Comparison of ENCODE assay signal across 24 mouse cellular contexts in the genomic region with DNA sequence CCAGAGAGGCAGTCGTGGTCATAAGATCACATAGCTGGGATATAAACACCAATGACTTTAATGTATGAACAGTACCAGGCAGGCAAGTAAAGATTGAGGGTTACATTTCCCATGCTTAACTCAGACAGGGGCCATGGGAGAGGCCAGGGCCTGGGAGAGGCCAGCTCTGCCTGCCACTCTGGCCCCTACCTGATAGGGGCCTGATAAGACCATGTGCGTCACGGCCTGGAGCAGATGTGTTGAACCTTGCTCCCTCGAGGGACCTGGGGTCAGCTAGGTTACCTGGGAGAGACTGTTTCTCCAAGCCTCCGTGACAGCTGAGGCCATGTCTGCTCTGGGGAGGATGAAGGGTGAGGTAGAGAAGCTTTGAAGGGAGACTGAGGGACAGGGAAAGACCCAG. TPM values are rescaled to one million over a fixed set of nuclear protein-coding genes. Genes with fewer than 3 reads are reported as not detected.
"Had no signal": no experiment of that assay in that cellular context is flagged by ENCODE, and none has a peak within 500 bp of the region (broad histone marks: within the 10 kb centered on the region; RNA-seq: fewer than 3 reads in every experiment).

No protein-coding gene starts in this region.

- H3K27ac ChIP-seq: kidney, postnatal 0 days; liver, embryonic 14.5 days; midbrain, embryonic 10.5 days; midbrain, embryonic 13.5 days had no signal

- H3K9me3 ChIP-seq: megakaryocyte, embryonic 14.5 days; midbrain, embryonic 10.5 days; midbrain, embryonic 13.5 days had no signal

- ATAC-seq: liver, postnatal 0 days; lung, postnatal 0 days; midbrain, embryonic 13.5 days; midbrain, embryonic 16.5 days had no signal

- H3K4me2 ChIP-seq: lung, embryonic 14.5 days; midbrain, embryonic 13.5 days had no signal

- H3K9ac ChIP-seq: liver, embryonic 14.5 days; liver, postnatal 0 days; lung, embryonic 14.5 days; midbrain, embryonic 13.5 days had no signal

- DNase-seq: kidney, adult 2 months; kidney, postnatal 25 days; liver, postnatal 0 days; lung, embryonic 14.5 days; thymus, adult 2 months; thymus, postnatal 25 days had no signal

- H3K36me3 ChIP-seq: midbrain, embryonic 10.5 days; midbrain, embryonic 13.5 days had no signal

- H3K4me3 ChIP-seq: megakaryocyte, embryonic 14.5 days; midbrain, embryonic 10.5 days; midbrain, embryonic 13.5 days had no signal

RNA-seq across cellular contexts. Expression of a gene that starts 2.6 kb away (rescaled TPM):
- polyA plus RNA-seq: lung, embryonic 14.5 days; lung, postnatal 0 days; neural tube, embryonic 11.5 days had no signal

RNA-seq across cellular contexts. Expression of a gene that starts 17.2 kb away (rescaled TPM):
- total RNA-seq: left cerebral cortex, postnatal 36 days; liver, adult 2 months had no signal
- polyA plus RNA-seq: intestine, embryonic 14.5 days; kidney, adult 2 months; kidney, embryonic 14.5 days; kidney, postnatal 0 days; large intestine, adult 2 months; limb, embryonic 11.5 days; limb, embryonic 14.5 days; liver, adult 2 months; liver, embryonic 14.5 days; liver, postnatal 0 days; lung, embryonic 14.5 days; midbrain, embryonic 10.5 days; midbrain, embryonic 13.5 days; neural tube, embryonic 11.5 days; small intestine, adult 2 months; spleen, adult 2 months; stomach, embryonic 16.5 days had no signal
